9 mouse cellular contexts compared by ENCODE assay signal in genomic region chr7:16192315-16192714, GRCm38 (mm10). TPM values are rescaled to one million over a fixed set of nuclear protein-coding genes. Genes with fewer than 3 reads are reported as not detected.
A peak's percentile ranks its signal among the peaks of the same experiment; 100 is the strongest.
DNase-seq lines count a peak whose midpoint lies in the region; ATAC-seq and TF ChIP-seq lines count a peak whose summit lies in the region.
"Had no signal": no experiment of that assay in that cellular context is flagged by ENCODE, and none has a peak within 500 bp of the region (broad histone marks: within the 10 kb centered on the region; RNA-seq: fewer than 3 reads in every experiment).

No protein-coding gene starts in this region.

- no peaks in the 10 kb centered on the region for H3K4me1 ChIP-seq in forebrain, postnatal 0 days (ENCODE audit: insufficient read depth)
- H3K4me1 ChIP-seq in hindbrain, embryonic 16.5 days (ENCODE audit: control insufficient read depth, insufficient read depth, low read depth, low read length), result peaks cover 3% of the 10 kb centered on the region; the same call in 1 of the 2 replicates

- peak; percentile 79 for DNase-seq in MN1 (ENCODE audit: low spot score)
- DNase-seq in cerebellum, adult 11-12 months, result peak; percentile 63
- DNase-seq in forebrain, postnatal 0 days, result peak; percentile 91
- DNase-seq in left cerebral cortex, adult 11 months (ENCODE audit: low spot score), result peak; percentile 57
- peak; percentile 66 for DNase-seq in right cerebral cortex, postnatal 25 days
- DNase-seq in urinary bladder, postnatal 36 days (ENCODE audit: low spot score in 2 of 2), result peak; percentile 46 to 76

- no peak overlapping the region for H3K4me2 ChIP-seq in forebrain, postnatal 0 days (ENCODE audit: low read depth)
- no peak overlapping the region for H3K4me2 ChIP-seq in hindbrain, embryonic 16.5 days (ENCODE audit: low read length)
- H3K4me2 ChIP-seq: heart, embryonic 15.5 days had no signal

- no peaks in the 10 kb centered on the region for H3K9me3 ChIP-seq in forebrain, postnatal 0 days (ENCODE audit: low read length)
- H3K9me3 ChIP-seq in hindbrain, embryonic 16.5 days (ENCODE audit: control insufficient read depth, low read length), result no peaks in the 10 kb centered on the region
- H3K9me3 ChIP-seq: heart, embryonic 15.5 days had no signal

- peak; percentile 81 for ATAC-seq in forebrain, postnatal 0 days
- ATAC-seq in hindbrain, embryonic 16.5 days, result peak; percentile 66
- ATAC-seq in megakaryocyte-erythroid progenitor cell, adult 5-6 weeks (replicated peaks; ENCODE audit: low FRiP score, low TSS enrichment, poor library complexity, severe bottlenecking), result peak; percentile 91

- H3K27ac ChIP-seq in forebrain, postnatal 0 days (ENCODE audit: low read depth, low read length), result no peak overlapping the region
- no peak overlapping the region for H3K27ac ChIP-seq in hindbrain, embryonic 16.5 days (ENCODE audit: low read depth, low read length)
- H3K27ac ChIP-seq: heart, embryonic 15.5 days had no signal

- H3K9ac ChIP-seq in forebrain, postnatal 0 days, result no peak overlapping the region
- no peak overlapping the region for H3K9ac ChIP-seq in hindbrain, embryonic 16.5 days (ENCODE audit: low read depth, low read length)
- H3K9ac ChIP-seq: heart, embryonic 15.5 days had no signal

- H3K36me3 ChIP-seq in forebrain, postnatal 0 days (ENCODE audit: insufficient read depth), result peaks cover 1% of the 10 kb centered on the region; the same call in 1 of the 2 replicates
- peaks cover 3% of the 10 kb centered on the region; the same call in 1 of the 2 replicates for H3K36me3 ChIP-seq in hindbrain, embryonic 16.5 days (ENCODE audit: control insufficient read depth, insufficient read depth, low read length)

- TF ChIP-seq CTCF in forebrain, postnatal 0 days (IDR thresholded peaks at IDR 0.05; ENCODE audit: low read depth), result peak; percentile 77

- H3K27me3 ChIP-seq in forebrain, postnatal 0 days (ENCODE audit: insufficient read depth, low read length), result no peaks in the 10 kb centered on the region
- no peaks in the 10 kb centered on the region for H3K27me3 ChIP-seq in hindbrain, embryonic 16.5 days (replicated peaks; ENCODE audit: control insufficient read depth, insufficient read depth, low read length)
- H3K27me3 ChIP-seq: heart, embryonic 15.5 days had no signal

- H3K4me3 ChIP-seq in forebrain, postnatal 0 days (ENCODE audit: low read depth, low read length), result no peak overlapping the region
- no peak overlapping the region for H3K4me3 ChIP-seq in hindbrain, embryonic 16.5 days (ENCODE audit: low read length)
- H3K4me3 ChIP-seq: heart, embryonic 15.5 days had no signal

- WGBS in forebrain, postnatal 0 days, result 18% methylated on average over 5 of the region's 5 CpGs
- 19% methylated on average over 5 of the region's 5 CpGs for WGBS in hindbrain, embryonic 16.5 days

RNA-seq across cellular contexts. Expression of gene Meis3, which starts 17.4 kb away (rescaled TPM):
- total RNA-seq in forebrain, postnatal 0 days (2014; rRNA removed), result 98.6 and 100 TPM in 2 replicates
- 86.4 and 90.9 TPM in 2 replicates for polyA plus RNA-seq in forebrain, postnatal 0 days (2015; fragmentation: Nextera tagmentation; extraction: Ambion mirVana)
- polyA plus RNA-seq in hindbrain, embryonic 16.5 days (2015; fragmentation: Nextera tagmentation; extraction: Ambion mirVana), result 96.6 and 122 TPM in 2 replicates
- 0.42 and 0.49 TPM in 2 replicates for total RNA-seq in megakaryocyte-erythroid progenitor cell, adult 5-6 weeks (2014; fragmentation: Nextera tagmentation)
- not detected in 2 replicates for total RNA-seq in megakaryocyte-erythroid progenitor cell, adult 5-6 weeks (2017)

RNA-seq across cellular contexts. Expression of gene Dhx34, which starts 29.5 kb away (rescaled TPM):
- 10.9 and 16.0 TPM in 2 replicates for total RNA-seq in forebrain, postnatal 0 days (2014; rRNA removed)
- 8.4 and 9.7 TPM in 2 replicates for polyA plus RNA-seq in forebrain, postnatal 0 days (2015; fragmentation: Nextera tagmentation; extraction: Ambion mirVana)
- polyA plus RNA-seq in hindbrain, embryonic 16.5 days (2015; fragmentation: Nextera tagmentation; extraction: Ambion mirVana), result 9.6 and 13.3 TPM in 2 replicates
- total RNA-seq in megakaryocyte-erythroid progenitor cell, adult 5-6 weeks (2014; fragmentation: Nextera tagmentation), result 8.2 and 13.8 TPM in 2 replicates
- 3.6 and 3.7 TPM in 2 replicates for total RNA-seq in megakaryocyte-erythroid progenitor cell, adult 5-6 weeks (2017)

RNA-seq across cellular contexts. Expression of gene C5ar2, which starts 51.6 kb away (rescaled TPM):
- total RNA-seq in forebrain, postnatal 0 days (2014; rRNA removed), result 0.14 and 0.23 TPM in 2 replicates
- 0.13 and 0.17 TPM in 2 replicates for polyA plus RNA-seq in forebrain, postnatal 0 days (2015; fragmentation: Nextera tagmentation; extraction: Ambion mirVana)
- 0.07 and 0.13 TPM in 2 replicates for polyA plus RNA-seq in hindbrain, embryonic 16.5 days (2015; fragmentation: Nextera tagmentation; extraction: Ambion mirVana)
- total RNA-seq in megakaryocyte-erythroid progenitor cell, adult 5-6 weeks (2014; fragmentation: Nextera tagmentation), result 3.2 and 4.5 TPM in 2 replicates
- 3.5 and 4.0 TPM in 2 replicates for total RNA-seq in megakaryocyte-erythroid progenitor cell, adult 5-6 weeks (2017)

Comparison
In these comparisons a context has a peak if more than half of its experiments do, and no peak if none do; other contexts are left out.
1. RNA of gene Meis3, which starts 17.4 kb away (total RNA-seq): 98.6 to 100 TPM in forebrain, postnatal 0 days; 0.42 to 0.49 TPM in megakaryocyte-erythroid progenitor cell, adult 5-6 weeks; every median in the first group is over 10 times any median in the second.
2. Peak in every context shown above with its lines, with median percentiles within 50 percentile points of each other: DNase-seq and ATAC-seq.